Mouse (Mus musculus) brain, adult 10 weeks (tissue): ENCODE measurements around the gene Slc24a4. TPM values are rescaled to one million over a fixed set of nuclear protein-coding genes. Genes with fewer than 3 reads are reported as not detected.

ENCODE experiments used
- polyA plus RNA-seq: library from polyadenylated mRNA; stranded (reverse); fragments of 350-450 nt; fragmentation: Illumina TruSeq; extraction: RNeasy Lipid Tissue Mini Kit (QIAGEN cat#74804); gene quantifications from one replicate; pipeline ENCODE4 v1.2.3, GENCODE M21; 2015; ENCODE audit warnings: low read depth, low replicate concordance

The Slc24a4 gene
- 19.7 TPM for polyA plus RNA-seq

DNA sequence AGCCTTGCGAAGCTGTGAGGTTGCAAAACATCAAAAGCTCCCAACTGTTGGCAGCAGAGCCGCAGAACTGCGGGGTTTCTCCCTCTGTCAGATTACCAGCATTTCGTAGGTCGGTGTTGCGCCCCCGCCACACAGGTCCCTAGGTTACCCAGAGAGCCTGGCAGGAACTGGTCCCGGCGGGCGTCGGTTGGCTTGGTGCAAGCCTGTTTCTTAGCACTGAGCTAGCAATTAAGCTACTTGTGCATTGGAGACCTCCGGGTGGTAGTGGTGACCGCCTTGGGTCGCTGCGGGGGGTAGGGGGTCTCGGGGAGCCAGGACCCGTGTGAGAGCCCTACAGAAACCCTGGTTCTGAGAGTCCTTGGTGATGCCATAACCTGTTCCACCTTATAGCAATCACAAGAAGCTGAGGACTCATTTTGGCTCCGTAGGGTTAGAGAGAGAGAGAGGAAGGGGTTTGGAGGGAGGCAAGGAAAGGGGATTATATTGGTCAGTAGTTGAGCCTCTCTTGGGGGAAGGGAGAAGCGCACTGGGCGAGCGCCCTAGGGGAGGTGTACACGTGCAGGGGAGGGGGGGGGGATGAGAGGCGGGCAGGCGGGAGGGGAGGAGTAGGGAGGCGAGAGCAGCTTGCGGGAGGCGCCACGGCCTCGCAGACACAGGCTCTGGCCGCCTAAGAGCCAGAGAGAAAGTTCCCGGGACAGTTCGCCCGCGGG lies at the start of gene Slc24a4:
Gene Slc24a4 (plus strand): TSS at position 653 of the 710 bp plus-strand sequence.

GRCm38 (mm10) chr12:102282763-102283482 lies 154.4 kb downstream of the Slc24a4 start, which contains the start of gene Rin3:
Gene Rin3 (plus strand): TSS chr12:102283048.

Other genes starting within 250 kb of the Slc24a4 start
- 13.2 TPM for gene Trip11, start 215.5 kb upstream of the Slc24a4 start, polyA plus RNA-seq
- 15.3 TPM for gene Atxn3, start 170.5 kb upstream of the Slc24a4 start, polyA plus RNA-seq
- gene Cpsf2, start 152.7 kb upstream of the Slc24a4 start, polyA plus RNA-seq, result 24.0 TPM
- gene Rin3, start 154.3 kb downstream of the Slc24a4 start, polyA plus RNA-seq, result 1.7 TPM